Mouse (Mus musculus): ENCODE results near the gene Zc3h4.

DNA sequence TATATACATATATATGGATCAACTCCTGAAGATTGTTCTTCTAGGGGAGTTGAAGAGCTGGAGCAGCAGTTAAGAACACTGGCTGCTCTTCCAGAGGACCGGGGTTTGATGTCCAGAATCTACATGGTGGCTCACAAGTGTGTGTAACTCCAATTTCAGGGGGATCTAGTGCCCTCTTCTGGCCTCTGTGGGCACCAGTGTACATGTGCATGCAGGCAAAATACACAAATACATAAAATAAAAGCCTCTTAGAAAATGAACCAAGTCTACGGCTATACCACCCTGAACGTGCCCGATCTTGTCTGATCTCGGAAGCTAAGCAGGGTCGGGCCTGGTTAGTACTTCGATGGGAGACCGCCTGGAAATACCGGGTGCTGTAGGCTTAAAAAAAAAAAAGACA is 70.8 kb downstream of the Zc3h4 start:
- TF ChIP-seq POLR2A (IDR thresholded peaks at IDR 0.05; ENCODE audit: insufficient read length, low read depth) (no peak), MAX (IDR thresholded peaks at IDR 0.05; ENCODE audit: low read depth) (no peak)
